Mouse (Mus musculus): ENCODE data around the gene Smarca2. TPM values are rescaled to one million over a fixed set of nuclear protein-coding genes. Genes with fewer than 3 reads are reported as not detected.

Gene Smarca2
- polyA plus RNA-seq, 2 experiments, result 3.3 to 5.3 TPM

GRCm38 (mm10) chr19:26746709-26747467, 142.0 kb downstream of the Smarca2 start:
- 48% methylated on average over 6 of the region's 6 CpGs for WGBS (ENCODE audit: insufficient replicate concordance)
- Histone ChIP-seq H3K27ac (no peak overlapping the region), H3K4me1 (replicated peaks; ENCODE audit: control insufficient read depth in 2 of 2, insufficient read depth in 2 of 2, low read length in 1 of 2) (peaks cover 0 to 1% of the 10 kb centered on the region in 2 experiments; a peak in 1 of 4 replicates), H3K4me2 (ENCODE audit: low read depth) (peak overlapping the region; percentile 71), H3K9me3 (ENCODE audit: control insufficient read depth, low read length) (no peaks in the 10 kb centered on the region), H3K4me3 (ENCODE audit: insufficient read depth in 1 of 2, low read depth in 2 of 2, low read length in 2 of 2) (peak overlapping the region; percentile 53 to 56; a peak in 3 of 4 replicates), H3K36me3 (replicated peaks; ENCODE audit: control insufficient read depth, insufficient read depth, low read depth) (no peaks in the 10 kb centered on the region), H3K27me3 (ENCODE audit: control insufficient read depth, insufficient read depth, low read length) (no peaks in the 10 kb centered on the region), H3K9ac (replicated peaks) (no peak overlapping the region)
- no peak for DNase-seq (ENCODE audit: low read depth in 3 of 3, low spot score in 3 of 3)
- TF ChIP-seq EP300 (IDR thresholded peaks at IDR 0.05; ENCODE audit: low read depth) (no peak), CTCF (IDR thresholded peaks at IDR 0.05; ENCODE audit: low read depth) (no peak)
- no peak for ATAC-seq (ENCODE audit: insufficient read depth)

DNA sequence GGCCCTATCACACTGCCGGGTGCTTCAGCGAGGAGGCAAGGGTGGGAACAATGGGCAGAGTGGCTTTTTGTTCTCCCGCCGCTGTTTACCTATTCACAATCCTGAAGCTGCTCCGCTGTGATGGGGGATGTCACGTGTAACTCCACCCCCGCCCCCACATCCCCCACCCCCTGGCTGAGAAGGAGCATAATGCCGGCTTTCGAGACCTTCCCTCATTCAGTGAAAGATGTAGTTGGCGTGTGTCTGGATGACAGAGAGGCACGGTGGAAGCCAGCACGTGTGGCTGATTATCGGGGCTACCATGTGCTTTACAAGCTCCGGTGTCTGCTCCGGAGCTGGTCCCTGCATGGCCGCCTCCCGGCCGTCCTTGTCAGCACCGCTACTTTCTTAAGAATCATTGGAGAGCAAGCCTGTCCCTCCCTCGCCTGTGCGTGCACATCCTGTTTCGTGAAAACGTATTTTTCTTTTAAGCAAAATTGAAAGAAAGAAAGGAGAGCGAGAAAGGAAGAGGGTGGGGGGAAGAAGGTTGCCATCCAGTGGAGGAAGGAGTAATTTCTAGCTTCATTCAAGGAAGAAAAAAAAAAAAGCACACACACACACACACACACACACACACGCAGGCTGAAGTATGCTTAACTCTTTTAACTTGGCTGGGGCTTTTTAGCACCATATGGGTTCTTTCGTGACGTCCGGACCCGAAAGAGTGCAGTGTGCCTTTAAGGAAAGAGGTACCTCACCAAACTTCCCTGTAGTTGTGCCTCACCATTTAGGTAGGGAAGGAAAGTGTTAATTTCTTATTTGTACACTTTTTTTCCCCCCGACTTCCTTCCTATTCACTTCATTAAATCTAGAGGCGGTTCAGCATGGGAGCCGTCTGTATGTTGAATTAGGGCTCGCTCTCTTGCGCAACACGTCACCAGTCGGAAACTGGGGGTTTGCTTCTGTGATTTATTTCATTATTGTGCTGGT, 143.0 kb downstream of the Smarca2 start:
- Histone ChIP-seq H3K4me3 (ENCODE audit: insufficient read depth in 1 of 2, low read depth in 2 of 2, low read length in 2 of 2) (peak overlapping the region; percentile 53 to 56), H3K27ac (no peak overlapping the region; the same call in 1 of the 2 replicates), H3K9ac (replicated peaks) (peak overlapping the region; percentile 58), H3K27me3 (ENCODE audit: control insufficient read depth, insufficient read depth, low read length) (no peaks in the 10 kb centered on the region), H3K36me3 (replicated peaks; ENCODE audit: control insufficient read depth, insufficient read depth, low read depth) (no peaks in the 10 kb centered on the region), H3K4me2 (ENCODE audit: low read depth) (peak overlapping the region; percentile 71), H3K4me1 (replicated peaks; ENCODE audit: control insufficient read depth in 2 of 2, insufficient read depth in 2 of 2, low read length in 1 of 2) (peaks cover 0 to 1% of the 10 kb centered on the region in 2 experiments; a peak in 1 of 4 replicates), H3K9me3 (ENCODE audit: control insufficient read depth, low read length) (no peaks in the 10 kb centered on the region)
- under 1% methylated on average over 36 of the region's 36 CpGs for WGBS (ENCODE audit: insufficient replicate concordance)
- peak; percentile 21; the same call in 1 of the 2 replicates for TF ChIP-seq CTCF (IDR thresholded peaks at IDR 0.05; ENCODE audit: low read depth)
- TF ChIP-seq EP300 (IDR thresholded peaks at IDR 0.05; ENCODE audit: low read depth), result no peak
- DNase-seq (ENCODE audit: low read depth in 3 of 3, low spot score in 3 of 3) (peak in 2 of 3 experiments; percentile 27 to 32), ATAC-seq (ENCODE audit: insufficient read depth) (peak; percentile 53)

GRCm38 (mm10) chr19:26748676-26749075, 143.8 kb downstream of the Smarca2 start:
- Histone ChIP-seq H3K9ac (replicated peaks) (0 out of 2 replicates have a peak overlapping the region, but pooled peaks have one; percentile 13), H3K4me3 (ENCODE audit: insufficient read depth in 1 of 2, low read depth in 2 of 2, low read length in 2 of 2) (peak overlapping the region in 1 of 2 experiments; percentile 56; a peak in 2 of 4 replicates), H3K36me3 (replicated peaks; ENCODE audit: control insufficient read depth, insufficient read depth, low read depth) (no peaks in the 10 kb centered on the region), H3K4me2 (ENCODE audit: low read depth) (peak overlapping the region; percentile 71), H3K27me3 (ENCODE audit: control insufficient read depth, insufficient read depth, low read length) (no peaks in the 10 kb centered on the region), H3K4me1 (replicated peaks; ENCODE audit: control insufficient read depth in 2 of 2, insufficient read depth in 2 of 2, low read length in 1 of 2) (peaks cover 0 to 1% of the 10 kb centered on the region in 2 experiments; a peak in 1 of 4 replicates), H3K27ac (no peak overlapping the region), H3K9me3 (ENCODE audit: control insufficient read depth, low read length) (no peaks in the 10 kb centered on the region)
- TF ChIP-seq EP300 (IDR thresholded peaks at IDR 0.05; ENCODE audit: low read depth), result no peak
- no peak for TF ChIP-seq CTCF (IDR thresholded peaks at IDR 0.05; ENCODE audit: low read depth)
- 5% methylated on average over 6 of the region's 6 CpGs for WGBS (ENCODE audit: insufficient replicate concordance)
- DNase-seq (ENCODE audit: low read depth in 3 of 3, low spot score in 3 of 3), result no peak
- no peak for ATAC-seq (ENCODE audit: insufficient read depth)

GRCm38 (mm10) chr19:26749427-26750137, 144.7 kb downstream of the Smarca2 start:
- TF ChIP-seq CTCF (IDR thresholded peaks at IDR 0.05; ENCODE audit: low read depth) (no peak), EP300 (IDR thresholded peaks at IDR 0.05; ENCODE audit: low read depth) (no peak)
- ATAC-seq (ENCODE audit: insufficient read depth) (no peak), DNase-seq (ENCODE audit: low read depth in 3 of 3, low spot score in 3 of 3) (no peak)
- Histone ChIP-seq H3K9ac (replicated peaks) (no peak overlapping the region), H3K4me1 (replicated peaks; ENCODE audit: control insufficient read depth in 2 of 2, insufficient read depth in 2 of 2, low read length in 1 of 2) (peaks cover 0 to 4% of the 10 kb centered on the region in 2 experiments; a peak in 2 of 4 replicates), H3K27me3 (ENCODE audit: control insufficient read depth, insufficient read depth, low read length) (no peaks in the 10 kb centered on the region), H3K27ac (no peak overlapping the region), H3K36me3 (replicated peaks; ENCODE audit: control insufficient read depth, insufficient read depth, low read depth) (no peaks in the 10 kb centered on the region), H3K4me2 (ENCODE audit: low read depth) (peak overlapping the region; percentile 71; the same call in 1 of the 2 replicates), H3K9me3 (ENCODE audit: control insufficient read depth, low read length) (no peaks in the 10 kb centered on the region), H3K4me3 (ENCODE audit: insufficient read depth in 1 of 2, low read depth in 2 of 2, low read length in 2 of 2) (no peak overlapping the region)
- 60% methylated on average over 11 of the region's 11 CpGs for WGBS (ENCODE audit: insufficient replicate concordance)

Data from liver, embryonic 14.5 days (tissue).